Mouse (Mus musculus) ES-E14 (cell line): Measurements from ENCODE around the gene Swt1. TPM values are rescaled to one million over a fixed set of nuclear protein-coding genes. Genes with fewer than 3 reads are reported as not detected.

Experiments used
- DNase-seq: peaks from one replicate; pipeline ENCODE4 v3.0.0-alpha.2; 2013; ENCODE audit warnings: low read depth, low spot score
- H3K27ac ChIP-seq: 2 replicates; pipeline ENCODE4 v1.5.1; 2012; ENCODE audit warnings: low read depth, mild to moderate bottlenecking, low read length, moderate library complexity, mixed read lengths; ENCODE audit not compliant: poor library complexity, insufficient read depth, severe bottlenecking
- H3K36me3 ChIP-seq: 2 replicates; pipeline ENCODE4 v1.6.1; 2012; ENCODE audit warnings: mild to moderate bottlenecking, low read length, moderate library complexity, mixed read lengths; ENCODE audit not compliant: control insufficient read depth, poor library complexity, insufficient read depth, severe bottlenecking
- H3K4me1 ChIP-seq, 2 experiments: fragments of 150-350 bp in 1 of 2; sonication (generic) in 1 of 2; 2 replicates each; pipeline ENCODE4 v1.6.1; 2012; ENCODE audit warnings: low read length in 2 of 2, mild to moderate bottlenecking in 1 of 2, mixed read lengths in 1 of 2; ENCODE audit not compliant: control insufficient read depth in 2 of 2, insufficient read depth in 2 of 2, poor library complexity in 1 of 2
- H3K4me3 ChIP-seq, 2 experiments: fragments of 150-350 bp in 1 of 2; sonication (generic) in 1 of 2; 2 replicates each; pipeline ENCODE4 v1.5.1; 2012; ENCODE audit warnings: low read length in 2 of 2, low read depth in 1 of 2, mild to moderate bottlenecking in 1 of 2, mixed read lengths in 1 of 2; ENCODE audit not compliant: insufficient read depth in 1 of 2, poor library complexity in 1 of 2, severe bottlenecking in 1 of 2
- H3K9ac ChIP-seq: 2 replicates; pipeline ENCODE4 v1.6.1; 2012; ENCODE audit warnings: low read depth, mild to moderate bottlenecking, low read length, mixed read lengths; ENCODE audit not compliant: poor library complexity, insufficient read depth, severe bottlenecking
- H3K9me3 ChIP-seq: fragments of 150-350 bp; sonication (generic); 2 replicates; pipeline ENCODE4 v1.6.1; 2012; ENCODE audit warnings: low read depth, mild to moderate bottlenecking, low read length; ENCODE audit not compliant: control insufficient read depth, insufficient read depth
- CHD2 ChIP-seq: IDR thresholded peaks from 2 replicates; pipeline ENCODE4 v1.6.1; 2014; ENCODE audit warnings: mild to moderate bottlenecking, low read depth, low read length, inconsistent platforms
- HCFC1 ChIP-seq: IDR thresholded peaks from 2 replicates; pipeline ENCODE4 v1.6.1; 2012; ENCODE audit warnings: low read length, inconsistent platforms, borderline replicate concordance; ENCODE audit not compliant: insufficient read depth
- MAFK ChIP-seq: IDR thresholded peaks from 2 replicates; pipeline ENCODE4 v1.6.1; 2014; ENCODE audit warnings: mild to moderate bottlenecking, low read depth, low read length, inconsistent platforms; ENCODE audit not compliant: insufficient read depth
- ZC3H11A ChIP-seq: IDR thresholded peaks from 2 replicates; pipeline ENCODE4 v1.6.1; 2012; ENCODE audit warnings: low read depth, mild to moderate bottlenecking, inconsistent platforms, low read length, borderline replicate concordance
- ZNF384 ChIP-seq: IDR thresholded peaks from 2 replicates; pipeline ENCODE4 v1.6.1; 2012; ENCODE audit warnings: low read depth, low read length, inconsistent platforms
- in situ Hi-C, 2 experiments: fragments of 600-800 bp; cut with MboI; formaldehyde crosslinking; loops; one replicate each; pipeline ENCODE4 v1.15.1; 2025; ENCODE audit warnings: low sequenced_read_pairs in 2 of 2, inconsistent platforms in 1 of 2; ENCODE audit not compliant: unreplicated experiment in 2 of 2
- total RNA-seq: library from RNA; depleted of rRNA; stranded (reverse); fragments of 300-350 nt; gene quantifications from 2 replicates; pipeline ENCODE4 v1.2.3, GENCODE M21; 2012; rRNA removed

Swt1 gene
- total RNA-seq, 1 experiment: 22.6 TPM

DNA sequence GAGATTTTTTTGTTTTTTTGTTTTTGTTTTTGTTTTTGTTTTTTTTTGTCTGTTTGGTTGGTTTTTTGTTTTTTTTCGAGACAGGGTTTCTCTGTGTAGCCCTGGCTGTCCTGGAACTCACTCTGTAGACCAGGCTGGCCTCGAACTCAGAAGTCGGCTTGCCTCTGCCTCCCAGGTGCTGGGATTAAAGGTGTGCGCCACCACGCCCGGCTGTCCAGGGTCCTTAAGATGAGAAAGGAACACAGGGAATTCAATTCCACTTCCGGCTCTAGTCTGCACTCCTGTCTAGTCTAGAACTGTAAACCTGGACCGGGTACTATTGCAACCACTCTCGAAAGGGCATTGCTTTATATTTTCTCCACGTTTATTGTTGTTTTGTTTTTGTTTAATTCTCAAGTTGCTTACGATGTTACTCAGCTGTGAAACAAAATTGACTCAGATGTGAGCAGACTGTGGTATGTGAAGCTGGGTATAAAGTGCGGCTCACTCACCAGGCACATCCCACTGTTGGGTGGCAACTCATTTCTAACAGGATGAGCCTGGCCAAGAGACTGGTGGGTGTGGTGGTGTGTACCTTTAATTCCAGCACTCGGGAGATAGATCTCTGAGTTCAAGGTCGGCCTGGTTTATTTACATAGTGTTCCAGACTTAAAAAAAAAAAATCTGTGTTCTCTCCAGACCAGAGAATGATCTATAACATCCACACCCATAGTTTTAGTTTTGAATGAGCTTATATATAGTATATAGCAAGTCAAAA is 99.7 kb downstream of the Swt1 start:
- H3K27ac ChIP-seq: no peak overlapping the region
- no peak for DNase-seq
- TF ChIP-seq CHD2 (no peak), MAFK (no peak), ZNF384 (no peak)
- H3K9ac ChIP-seq: no peak overlapping the region
- 0 out of 4 replicates have a peak, but pooled peaks cover 0 to 2% of the 10 kb centered on the region in 2 experiments for H3K4me1 ChIP-seq
- in situ Hi-C loops: loop anchor here in 1 of 2 experiments (25.0 kb wide), 1 partner anchor 241 kb away; no protein-coding TSS in a partner anchor
- H3K9me3 ChIP-seq: no peaks in the 10 kb centered on the region
- H3K4me3 ChIP-seq: no peak overlapping the region
- H3K36me3 ChIP-seq: no peaks in the 10 kb centered on the region

DNA sequence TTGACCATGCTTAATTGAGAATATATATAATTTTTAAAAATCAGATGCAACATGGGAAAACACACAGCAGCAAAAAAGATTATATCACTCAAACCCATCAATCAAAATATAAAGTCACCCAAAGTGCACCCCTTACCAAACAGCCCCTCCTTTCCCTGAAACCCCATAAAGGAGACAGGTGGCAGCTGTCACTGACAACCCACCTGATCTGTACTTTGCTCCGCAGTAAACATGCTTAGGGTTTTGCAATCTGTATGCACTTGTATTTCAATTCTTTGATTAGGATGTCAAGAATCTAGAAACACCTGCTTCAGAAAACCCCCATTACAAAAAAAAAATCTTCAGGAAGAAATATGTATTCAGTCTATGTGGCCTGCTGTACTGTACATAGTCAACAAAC is 102.9 kb downstream of the Swt1 start:
- H3K4me1 ChIP-seq: 0 out of 4 replicates have a peak, but pooled peaks cover 0 to 2% of the 10 kb centered on the region in 2 experiments
- no peak overlapping the region for H3K9ac ChIP-seq
- H3K36me3 ChIP-seq: no peaks in the 10 kb centered on the region
- DNase-seq: no peak
- H3K4me3 ChIP-seq: no peak overlapping the region
- TF ChIP-seq ZC3H11A: no peak
- TF ChIP-seq HCFC1: no peak
- TF ChIP-seq MAFK: no peak
- no peak for TF ChIP-seq CHD2
- TF ChIP-seq ZNF384: no peak
- H3K9me3 ChIP-seq: no peaks in the 10 kb centered on the region
- in situ Hi-C loops: loop anchor here in 1 of 2 experiments (25.0 kb wide), 1 partner anchor 238 kb away; no protein-coding TSS in a partner anchor
- H3K27ac ChIP-seq: no peak overlapping the region

DNA sequence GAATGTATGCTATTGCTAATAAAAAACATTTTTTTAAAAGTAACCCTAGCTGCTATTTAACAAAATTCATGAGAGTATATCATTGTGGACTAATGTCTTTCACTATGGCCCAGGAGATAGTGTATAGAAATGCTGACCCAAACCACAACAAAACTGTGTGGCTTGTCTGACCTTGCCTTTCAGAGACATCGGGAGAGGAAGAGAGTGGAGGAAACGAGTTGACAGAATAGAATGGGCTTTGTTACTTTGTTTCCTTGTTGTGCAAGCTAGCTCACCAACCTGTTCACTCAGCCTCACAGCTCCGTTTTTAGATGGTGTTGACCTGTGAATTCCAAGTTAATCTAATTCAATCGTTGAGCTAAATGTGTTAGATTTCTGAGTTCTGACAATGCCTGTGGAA is 107.8 kb downstream of the Swt1 start:
- no peak overlapping the region for H3K9ac ChIP-seq
- H3K4me3 ChIP-seq: no peak overlapping the region
- TF ChIP-seq HCFC1 (no peak), CHD2 (no peak), ZC3H11A (no peak), MAFK (no peak), ZNF384 (no peak)
- H3K36me3 ChIP-seq: no peaks in the 10 kb centered on the region
- no peaks in the 10 kb centered on the region for H3K9me3 ChIP-seq
- no peak overlapping the region for H3K27ac ChIP-seq
- in situ Hi-C loops: no loop called here
- DNase-seq: no peak
- H3K4me1 ChIP-seq: no peaks in the 10 kb centered on the region

DNA sequence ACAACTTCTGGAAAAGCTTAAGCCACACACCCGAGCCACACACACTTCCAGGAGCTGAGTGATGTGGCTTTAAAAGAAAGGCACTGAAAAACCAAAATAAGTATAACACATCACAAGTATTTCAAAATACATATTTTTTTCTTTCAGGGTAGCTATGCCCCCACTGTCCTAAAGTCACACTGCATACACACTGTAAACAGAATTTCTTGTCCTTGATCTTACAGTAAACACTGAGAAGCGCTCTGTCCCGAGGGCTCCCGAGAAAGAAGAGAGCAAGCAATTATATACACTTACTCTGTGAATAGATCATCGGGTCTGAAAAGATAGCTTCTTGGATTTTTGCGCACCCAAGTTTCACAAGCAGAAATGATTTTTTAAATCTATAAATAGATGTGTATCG is 109.0 kb downstream of the Swt1 start:
- no peak overlapping the region for H3K27ac ChIP-seq
- TF ChIP-seq ZNF384 (no peak), MAFK (no peak), CHD2 (no peak), ZC3H11A (no peak)
- no peak overlapping the region for H3K4me3 ChIP-seq
- DNase-seq: no peak
- H3K9ac ChIP-seq: no peak overlapping the region
- H3K4me1 ChIP-seq: no peaks in the 10 kb centered on the region
- in situ Hi-C loops: no loop called here
- no peaks in the 10 kb centered on the region for H3K36me3 ChIP-seq
- no peaks in the 10 kb centered on the region for H3K9me3 ChIP-seq

Other genes starting within 250 kb of the Swt1 start
- 0.37 TPM in 1 of 2 replicates, not detected in the other for gene Gm47985, start 245.9 kb downstream of the Swt1 start, total RNA-seq
- 0.49 and 0.58 TPM in 2 replicates for gene Gm8947, start 236.1 kb downstream of the Swt1 start, total RNA-seq
- gene Gm47995, start 230.0 kb downstream of the Swt1 start, total RNA-seq: 1.3 and 1.7 TPM in 2 replicates
- gene 3110040M04Rik, start 224.3 kb downstream of the Swt1 start, total RNA-seq: 0.58 and 0.62 TPM in 2 replicates
- gene Gm47996, start 218.3 kb downstream of the Swt1 start, total RNA-seq: 0.40 and 1.2 TPM in 2 replicates
- 76.9 and 89.5 TPM in 2 replicates for gene Ivns1abp, start 84.0 kb downstream of the Swt1 start, total RNA-seq
- gene Trmt1l, start 87 bp upstream of the Swt1 start, total RNA-seq: 18.1 and 19.8 TPM in 2 replicates
- gene Rnf2, start 72.5 kb upstream of the Swt1 start, total RNA-seq: 54.1 and 58.9 TPM in 2 replicates
- 7.5 and 12.1 TPM in 2 replicates for gene Fam129a, start 142.7 kb upstream of the Swt1 start, total RNA-seq